Mouse (Mus musculus) telencephalon, adult 2 months (tissue): ENCODE data around the gene 2900011O08Rik.

ENCODE experiments used
- DNase-seq: peaks from one replicate; pipeline ENCODE4 v3.0.0-alpha.2; 2011; ENCODE audit warnings: low read depth, low spot score

The 2900011O08Rik gene

GRCm38 (mm10) chr16:14131838-14132237, 145.4 kb downstream of the 2900011O08Rik start:
- no peak for DNase-seq

GRCm38 (mm10) chr16:14135014-14135413, 148.6 kb downstream of the 2900011O08Rik start:
- no peak for DNase-seq

- no peak for DNase-seq
Observed at GRCm38 (mm10) chr16:14137976-14138561, 151.7 kb downstream of the 2900011O08Rik start.

- no peak for DNase-seq
Observed at GRCm38 (mm10) chr16:14139106-14139505, 152.7 kb downstream of the 2900011O08Rik start.

- no peak for DNase-seq
Observed at GRCm38 (mm10) chr16:14143298-14143697, 156.9 kb downstream of the 2900011O08Rik start.

- DNase-seq: no peak
Observed at GRCm38 (mm10) chr16:14147712-14148111, 161.3 kb downstream of the 2900011O08Rik start.
